Mouse (Mus musculus) c-Kit-positive CD71-positive TER-119-positive erythroid progenitor cells, embryonic 14.5 days (primary cell): ENCODE measurements around the gene Dennd5a.

Experiments used
- DNase-seq: peaks from one replicate; pipeline ENCODE4 v3.0.0-alpha.2; 2013; ENCODE audit warnings: low spot score

Gene Dennd5a

GRCm38 (mm10) chr7:109881561-109882099 is 78.6 kb downstream of the Dennd5a start:
- no peak for DNase-seq

GRCm38 (mm10) chr7:109879158-109879557 is 81.1 kb downstream of the Dennd5a start:
- no peak for DNase-seq

- DNase-seq = no peak
Observed at GRCm38 (mm10) chr7:109876085-109876484, 84.2 kb downstream of the Dennd5a start.

- DNase-seq = no peak
Observed at GRCm38 (mm10) chr7:109875598-109875997, 84.7 kb downstream of the Dennd5a start.

- DNase-seq = no peak
Observed at GRCm38 (mm10) chr7:109875033-109875432, 85.2 kb downstream of the Dennd5a start.

- DNase-seq = no peak
Observed at GRCm38 (mm10) chr7:109873170-109873569, 87.1 kb downstream of the Dennd5a start.

GRCm38 (mm10) chr7:109871232-109871631 is 89.0 kb downstream of the Dennd5a start:
- DNase-seq = no peak

GRCm38 (mm10) chr7:109868498-109868897 is 91.8 kb downstream of the Dennd5a start:
- DNase-seq = no peak

GRCm38 (mm10) chr7:109866643-109867042 is 93.6 kb downstream of the Dennd5a start:
- no peak for DNase-seq

- DNase-seq = no peak
Observed at GRCm38 (mm10) chr7:109865370-109866229, 94.7 kb downstream of the Dennd5a start, which contains the start of gene Scube2. Scube2 (minus strand) TSS chr7:109865679.

- no peak for DNase-seq
Observed at GRCm38 (mm10) chr7:109863561-109863960, 96.7 kb downstream of the Dennd5a start.

GRCm38 (mm10) chr7:109860162-109860561 is 100.1 kb downstream of the Dennd5a start:
- no peak for DNase-seq

GRCm38 (mm10) chr7:109859354-109859753 is 100.9 kb downstream of the Dennd5a start:
- DNase-seq = no peak

- DNase-seq = peak; percentile 36
Observed at GRCm38 (mm10) chr7:109852752-109853212, 107.5 kb downstream of the Dennd5a start.

GRCm38 (mm10) chr7:109852017-109852416 is 108.3 kb downstream of the Dennd5a start:
- DNase-seq = no peak

- no peak for DNase-seq
Observed at GRCm38 (mm10) chr7:109850531-109850930, 109.7 kb downstream of the Dennd5a start.

- DNase-seq = no peak
Observed at GRCm38 (mm10) chr7:109849750-109850434, 110.4 kb downstream of the Dennd5a start.

GRCm38 (mm10) chr7:109848867-109849733 is 111.2 kb downstream of the Dennd5a start:
- no peak for DNase-seq

GRCm38 (mm10) chr7:109844100-109844499 is 116.2 kb downstream of the Dennd5a start:
- no peak for DNase-seq
